Mouse (Mus musculus): ENCODE results near the gene Rnf212b. TPM values are rescaled to one million over a fixed set of nuclear protein-coding genes. Genes with fewer than 3 reads are reported as not detected.
"Not testable (repeated sequence)": the region's sequence is repeated elsewhere in the genome, so short reads cannot be mapped to it uniquely, and the experiment has no call there.

Gene Rnf212b
- not detected for polyA plus RNA-seq (2012; fragmentation: generic; extraction: Trizol)
- long read RNA-seq, experiment 1, result 0 reads
- long read RNA-seq, experiment 2, result 0 reads

DNA sequence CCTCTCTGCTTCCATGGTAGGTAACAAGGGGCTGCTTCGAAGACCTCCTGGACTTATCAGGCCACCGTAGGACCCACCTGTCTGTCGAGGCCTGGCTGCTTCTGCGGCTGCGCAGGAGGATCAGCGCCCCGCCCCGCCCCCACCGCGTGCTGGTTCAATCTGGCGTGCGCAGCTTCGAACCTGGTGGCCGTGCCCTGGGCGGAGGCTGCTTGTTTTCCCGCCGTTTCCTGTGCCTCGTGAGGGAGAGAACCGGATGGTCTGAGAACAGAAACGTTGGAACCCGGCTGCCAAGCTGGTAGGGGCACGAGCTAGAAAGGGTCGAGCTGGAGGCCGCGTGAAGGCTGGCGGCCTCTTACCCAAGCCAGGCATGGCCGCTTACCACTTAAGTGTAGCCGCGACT is at the start of gene Rnf212b:
Gene Rnf212b (plus strand): TSS at position 151 of the 400 bp plus-strand sequence.
- no peaks in the 10 kb centered on the region for H3K79me3 ChIP-seq (ENCODE audit: low read depth)
- no peak within 1 kb of the TSS for H3ac ChIP-seq (ENCODE audit: control insufficient read depth, insufficient read length, low read depth)
- no peak within 1 kb of the TSS for H3K4me3 ChIP-seq (ENCODE audit: insufficient read depth, poor library complexity, severe bottlenecking)
- H3K36me3 ChIP-seq (ENCODE audit: control insufficient read depth, insufficient read depth), result no peaks in the 10 kb centered on the region
- TF ChIP-seq CTCF (IDR thresholded peaks at IDR 0.05; ENCODE audit: control insufficient read depth, insufficient read depth, insufficient read length) (no peak), MYOG (IDR thresholded peaks at IDR 0.05; ENCODE audit: control insufficient read depth, extremely low read depth, insufficient read length) (no peak), CEBPB (IDR thresholded peaks at IDR 0.05; ENCODE audit: low read depth) (no peak), FOSL1 (IDR thresholded peaks at IDR 0.05; ENCODE audit: insufficient read depth, low read length, poor library complexity, severe bottlenecking) (no peak), USF1 (IDR thresholded peaks at IDR 0.05; ENCODE audit: low read depth) (no peak), MAX (IDR thresholded peaks at IDR 0.05) (no peak), MYOD1 (IDR thresholded peaks at IDR 0.05; ENCODE audit: control insufficient read depth, insufficient read length, low read depth) (no peak)
- H3K79me2 ChIP-seq (ENCODE audit: control insufficient read depth, insufficient read depth), result no peaks in the 10 kb centered on the region
- H3K27me3 ChIP-seq (ENCODE audit: control insufficient read depth, insufficient read depth, insufficient read length), result peaks cover 17% of the 10 kb centered on the region

DNA sequence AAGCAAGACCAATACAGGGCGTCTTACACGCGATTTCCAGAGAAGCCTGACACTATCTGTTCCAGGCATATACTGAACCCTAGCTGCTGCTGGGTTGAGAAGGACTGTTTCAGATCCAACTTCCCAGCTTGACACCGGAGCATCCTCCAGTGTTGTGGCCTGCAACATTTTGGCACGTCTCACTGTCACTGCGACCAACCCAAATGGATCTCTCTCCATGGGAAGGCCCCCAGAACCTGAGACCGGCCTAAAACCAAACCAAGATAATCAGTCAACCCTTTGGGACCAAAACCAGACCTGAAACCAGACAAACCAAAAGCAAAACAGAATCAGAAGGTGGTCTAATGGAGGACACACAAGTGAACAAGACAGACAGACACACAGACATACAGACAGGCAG is 47.0 kb upstream of the Rnf212b start:
- not testable (repeated sequence) for H3K36me3 ChIP-seq (ENCODE audit: control insufficient read depth, insufficient read depth); H3K79me2 ChIP-seq (ENCODE audit: control insufficient read depth, insufficient read depth)

DNA sequence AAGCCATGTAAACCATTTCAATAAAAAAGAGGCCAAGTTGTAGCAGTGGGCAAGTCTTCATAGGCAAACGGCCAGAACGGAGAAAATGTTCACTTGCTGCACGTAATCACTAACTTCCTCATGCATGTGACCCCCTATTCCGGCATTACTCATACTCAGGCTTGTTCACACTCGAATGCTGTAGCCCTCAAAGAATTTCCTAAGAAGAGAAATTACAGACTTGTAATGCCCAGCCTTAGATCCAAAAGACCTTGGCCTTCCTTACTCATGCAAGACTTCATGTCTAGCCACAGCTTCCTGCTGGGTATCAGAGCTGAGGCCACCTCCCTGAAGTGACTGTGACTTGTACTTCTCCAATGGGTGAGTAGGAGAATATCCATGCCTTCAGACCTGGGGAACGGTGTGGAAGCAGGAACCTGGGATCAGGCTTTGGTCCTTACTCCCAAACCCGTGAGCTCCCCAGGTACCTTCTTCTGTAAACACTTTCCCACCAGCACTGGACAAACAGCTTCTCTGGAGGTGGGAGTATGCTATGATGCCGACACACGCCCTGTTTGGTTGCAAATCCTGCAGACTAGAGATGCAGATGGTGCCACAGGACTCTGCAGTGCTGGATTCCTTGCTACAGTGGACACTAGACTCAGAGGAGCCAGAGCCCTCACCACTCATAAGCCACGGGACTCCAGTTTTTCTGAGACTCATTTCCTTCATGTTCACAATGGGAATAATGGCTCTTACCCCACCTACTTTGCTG is 45.5 kb upstream of the Rnf212b start:
- TF ChIP-seq MYOG (IDR thresholded peaks at IDR 0.05; ENCODE audit: control insufficient read depth, extremely low read depth, insufficient read length) (no peak), MYOD1 (IDR thresholded peaks at IDR 0.05; ENCODE audit: control insufficient read depth, insufficient read length, low read depth) (no peak), CEBPB (IDR thresholded peaks at IDR 0.05; ENCODE audit: low read depth) (no peak), USF1 (IDR thresholded peaks at IDR 0.05; ENCODE audit: low read depth) (no peak), FOSL1 (IDR thresholded peaks at IDR 0.05; ENCODE audit: insufficient read depth, low read length, poor library complexity, severe bottlenecking) (no peak), CTCF (IDR thresholded peaks at IDR 0.05; ENCODE audit: control insufficient read depth, insufficient read depth, insufficient read length) (no peak), MAX (IDR thresholded peaks at IDR 0.05) (no peak)
- Histone ChIP-seq H3ac (ENCODE audit: control insufficient read depth, insufficient read length, low read depth) (no peak overlapping the region), H3K27me3 (ENCODE audit: control insufficient read depth, insufficient read depth, insufficient read length) (peaks cover 30% of the 10 kb centered on the region), H3K4me3 (ENCODE audit: insufficient read depth, poor library complexity, severe bottlenecking) (no peak overlapping the region), H3K79me3 (ENCODE audit: low read depth) (no peaks in the 10 kb centered on the region), H3K36me3 (ENCODE audit: control insufficient read depth, insufficient read depth) (no peaks in the 10 kb centered on the region), H3K79me2 (ENCODE audit: control insufficient read depth, insufficient read depth) (no peaks in the 10 kb centered on the region)

More for the DNA sequence above, 47.0 kb upstream of the Rnf212b start:
- H3K79me3 ChIP-seq (ENCODE audit: low read depth); H3K4me3 ChIP-seq (ENCODE audit: insufficient read depth, poor library complexity, severe bottlenecking); H3ac ChIP-seq (ENCODE audit: control insufficient read depth, insufficient read length, low read depth): not testable (repeated sequence)
- H3K27me3 ChIP-seq (ENCODE audit: control insufficient read depth, insufficient read depth, insufficient read length), result peaks cover 17% of the 10 kb centered on the region

DNA sequence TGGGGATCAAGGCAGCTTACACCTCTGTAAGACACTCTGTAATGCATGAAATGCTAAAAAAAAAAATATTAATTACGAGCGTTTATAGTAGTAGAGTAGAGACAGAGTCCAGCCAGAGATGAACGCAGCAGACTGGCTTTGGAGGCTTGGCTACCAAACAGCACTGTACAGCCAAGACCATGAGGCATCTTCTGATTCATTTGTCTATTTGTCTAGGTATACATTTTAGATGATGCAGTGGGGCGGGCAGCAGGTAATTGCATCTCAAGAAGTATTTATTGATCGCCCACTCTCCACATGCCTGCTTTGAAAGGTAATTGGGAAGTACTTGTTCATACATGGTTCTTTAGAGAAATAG is 44.9 kb upstream of the Rnf212b start:
- H3K27me3 ChIP-seq (ENCODE audit: control insufficient read depth, insufficient read depth, insufficient read length), result peaks cover 34% of the 10 kb centered on the region
- no peaks in the 10 kb centered on the region for H3K79me2 ChIP-seq (ENCODE audit: control insufficient read depth, insufficient read depth)
- no peaks in the 10 kb centered on the region for H3K79me3 ChIP-seq (ENCODE audit: low read depth)
- no peak for TF ChIP-seq MYOG (IDR thresholded peaks at IDR 0.05; ENCODE audit: control insufficient read depth, extremely low read depth, insufficient read length)
- no peak for TF ChIP-seq FOSL1 (IDR thresholded peaks at IDR 0.05; ENCODE audit: insufficient read depth, low read length, poor library complexity, severe bottlenecking)
- TF ChIP-seq USF1 (IDR thresholded peaks at IDR 0.05; ENCODE audit: low read depth), result no peak
- no peak for TF ChIP-seq CEBPB (IDR thresholded peaks at IDR 0.05; ENCODE audit: low read depth)
- TF ChIP-seq MAX (IDR thresholded peaks at IDR 0.05), result no peak
- no peak for TF ChIP-seq CTCF (IDR thresholded peaks at IDR 0.05; ENCODE audit: control insufficient read depth, insufficient read depth, insufficient read length)
- TF ChIP-seq MYOD1 (IDR thresholded peaks at IDR 0.05; ENCODE audit: control insufficient read depth, insufficient read length, low read depth), result no peak
- H3K36me3 ChIP-seq (ENCODE audit: control insufficient read depth, insufficient read depth), result no peaks in the 10 kb centered on the region
- no peak overlapping the region for H3ac ChIP-seq (ENCODE audit: control insufficient read depth, insufficient read length, low read depth)
- H3K4me3 ChIP-seq (ENCODE audit: insufficient read depth, poor library complexity, severe bottlenecking), result no peak overlapping the region

DNA sequence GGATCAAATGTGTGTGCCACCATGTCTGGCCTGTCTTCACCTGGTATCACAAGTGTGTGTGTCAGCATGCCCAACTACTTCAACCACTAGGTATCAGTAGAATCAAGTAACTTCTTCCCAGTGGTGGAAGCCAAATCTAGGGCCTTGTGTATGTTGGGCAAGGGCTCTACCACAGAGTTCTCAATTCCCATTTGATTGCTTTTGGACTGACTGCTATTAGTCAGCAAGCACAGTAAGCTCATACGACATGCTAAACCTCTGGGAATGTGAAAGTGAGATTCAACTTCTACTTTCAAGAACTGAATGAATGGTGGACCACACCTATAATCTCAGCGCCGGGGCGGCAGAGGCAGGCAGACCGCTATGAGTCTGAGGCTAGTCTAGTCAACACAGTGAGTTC is 43.6 kb upstream of the Rnf212b start:
- H3K79me3 ChIP-seq (ENCODE audit: low read depth), result no peaks in the 10 kb centered on the region
- H3ac ChIP-seq (ENCODE audit: control insufficient read depth, insufficient read length, low read depth), result no peak overlapping the region
- no peak overlapping the region for H3K4me3 ChIP-seq (ENCODE audit: insufficient read depth, poor library complexity, severe bottlenecking)
- no peaks in the 10 kb centered on the region for H3K79me2 ChIP-seq (ENCODE audit: control insufficient read depth, insufficient read depth)
- no peaks in the 10 kb centered on the region for H3K36me3 ChIP-seq (ENCODE audit: control insufficient read depth, insufficient read depth)
- TF ChIP-seq MAX (IDR thresholded peaks at IDR 0.05), result no peak
- H3K27me3 ChIP-seq (ENCODE audit: control insufficient read depth, insufficient read depth, insufficient read length), result peaks cover 44% of the 10 kb centered on the region

DNA sequence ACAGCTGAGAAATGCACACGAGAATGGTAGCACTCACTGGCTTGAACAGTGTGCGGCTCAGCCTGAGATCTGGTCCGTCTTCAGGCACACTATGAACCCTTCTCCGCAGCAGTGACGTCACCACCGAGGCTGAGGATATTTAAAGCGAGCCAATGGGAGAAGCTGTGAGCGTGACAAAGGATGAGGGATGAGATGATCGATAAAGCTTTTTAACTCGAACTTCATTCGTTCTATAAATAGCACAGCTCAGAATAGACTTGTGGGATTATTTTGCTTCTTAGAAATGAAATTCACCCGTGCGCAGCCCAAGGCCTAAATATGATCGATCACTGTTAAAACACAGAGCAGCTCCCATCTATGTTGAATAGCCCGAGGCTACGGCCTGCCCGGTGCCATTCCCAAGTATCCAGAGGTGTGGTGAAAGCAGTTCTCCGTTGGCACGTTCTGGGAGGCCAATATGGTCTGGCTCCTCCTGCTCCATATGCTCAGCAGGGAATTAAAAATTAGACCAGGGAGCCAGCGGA is 41.5 kb upstream of the Rnf212b start:
- H3K4me3 ChIP-seq (ENCODE audit: insufficient read depth, poor library complexity, severe bottlenecking), result no peak overlapping the region
- no peaks in the 10 kb centered on the region for H3K79me2 ChIP-seq (ENCODE audit: control insufficient read depth, insufficient read depth)
- TF ChIP-seq CTCF (IDR thresholded peaks at IDR 0.05; ENCODE audit: control insufficient read depth, insufficient read depth, insufficient read length), result no peak
- no peak for TF ChIP-seq USF1 (IDR thresholded peaks at IDR 0.05; ENCODE audit: low read depth)
- no peak for TF ChIP-seq FOSL1 (IDR thresholded peaks at IDR 0.05; ENCODE audit: insufficient read depth, low read length, poor library complexity, severe bottlenecking)
- no peak for TF ChIP-seq CEBPB (IDR thresholded peaks at IDR 0.05; ENCODE audit: low read depth)
- no peak for TF ChIP-seq MAX (IDR thresholded peaks at IDR 0.05)
- TF ChIP-seq MYOG (IDR thresholded peaks at IDR 0.05; ENCODE audit: control insufficient read depth, extremely low read depth, insufficient read length), result no peak
- no peak for TF ChIP-seq MYOD1 (IDR thresholded peaks at IDR 0.05; ENCODE audit: control insufficient read depth, insufficient read length, low read depth)
- no peak overlapping the region for H3ac ChIP-seq (ENCODE audit: control insufficient read depth, insufficient read length, low read depth)
- peaks cover 49% of the 10 kb centered on the region for H3K27me3 ChIP-seq (ENCODE audit: control insufficient read depth, insufficient read depth, insufficient read length)
- no peaks in the 10 kb centered on the region for H3K79me3 ChIP-seq (ENCODE audit: low read depth)
- no peaks in the 10 kb centered on the region for H3K36me3 ChIP-seq (ENCODE audit: control insufficient read depth, insufficient read depth)
